Mouse (Mus musculus): Measurements from ENCODE around the gene Coro2b. TPM values are rescaled to one million over a fixed set of nuclear protein-coding genes. Genes with fewer than 3 reads are reported as not detected.

The Coro2b gene
- polyA plus RNA-seq, 1 experiment from 2014 or later, result 24.6 TPM

DNA sequence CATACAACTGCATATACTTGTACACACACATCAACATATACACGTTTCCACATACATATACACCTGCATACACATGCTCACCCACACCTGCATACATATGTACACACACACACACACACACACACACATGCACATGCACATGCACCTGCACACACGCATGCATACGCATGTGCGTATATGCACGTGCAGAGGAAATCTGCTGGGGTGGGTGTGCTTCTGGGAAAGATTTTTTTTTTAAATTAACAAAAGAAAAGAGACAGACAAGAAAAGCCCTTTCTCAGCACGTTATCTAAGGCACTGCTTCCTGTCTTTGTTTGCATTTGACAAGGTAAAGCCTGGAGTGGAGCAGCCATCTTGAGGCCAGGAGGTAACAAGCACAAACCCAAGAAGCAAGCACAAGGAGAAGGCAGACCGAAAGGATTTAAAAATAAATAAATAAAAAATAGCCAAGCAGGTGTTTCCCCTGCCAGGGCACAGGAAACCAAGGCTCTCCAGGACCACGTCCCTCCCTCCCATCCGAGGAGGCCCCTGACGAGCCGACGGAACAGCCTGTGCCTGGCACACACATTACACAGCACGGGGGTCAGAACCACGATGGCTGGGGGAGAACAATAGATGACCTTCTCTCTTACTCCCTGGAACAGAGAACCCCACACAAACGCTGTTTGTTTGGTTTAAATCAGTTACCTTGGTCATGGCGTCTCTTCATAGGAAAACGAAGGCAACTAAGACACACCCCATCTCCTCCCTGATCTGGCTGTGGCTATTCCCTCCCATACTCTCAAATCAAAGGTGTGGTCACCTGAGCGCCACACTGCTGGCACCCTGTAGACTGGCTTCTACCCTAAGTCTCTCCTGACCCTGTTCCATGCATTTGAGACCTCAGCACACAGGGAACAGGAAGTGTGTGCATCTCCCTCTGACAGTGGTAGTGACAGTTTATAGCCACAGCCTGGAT, 39.4 kb downstream of the Coro2b start:
- no peaks in the 10 kb centered on the region for H3K9me3 ChIP-seq (ENCODE audit: control insufficient read depth, low read length)
- H3K4me2 ChIP-seq (ENCODE audit: low read depth, low read length), result peak overlapping the region; percentile 28
- 32% methylated on average over 18 of the region's 18 CpGs for WGBS
- peak overlapping the region; percentile 6; the same call in 1 of the 2 replicates for H3K9ac ChIP-seq (ENCODE audit: low read length)
- peak; percentile 77 for ATAC-seq (ENCODE audit: low read depth)
- peak overlapping the region; percentile 8; the same call in 1 of the 2 replicates for H3K4me3 ChIP-seq (ENCODE audit: low read length)
- peak overlapping the region; percentile 89 for H3K27ac ChIP-seq (ENCODE audit: low read length)
- H3K4me1 ChIP-seq (replicated peaks; ENCODE audit: control insufficient read depth, insufficient read depth, low read length), result peaks cover 29% of the 10 kb centered on the region
- no peaks in the 10 kb centered on the region for H3K27me3 ChIP-seq (ENCODE audit: control insufficient read depth, insufficient read depth, low read depth, low read length)
- no peaks in the 10 kb centered on the region for H3K36me3 ChIP-seq (ENCODE audit: control insufficient read depth, insufficient read depth, low read length)

- Histone ChIP-seq H3K4me3 (ENCODE audit: low read length) (no peak overlapping the region), H3K4me1 (replicated peaks; ENCODE audit: control insufficient read depth, insufficient read depth, low read length) (peaks cover 25% of the 10 kb centered on the region), H3K4me2 (ENCODE audit: low read depth, low read length) (no peak overlapping the region), H3K9me3 (ENCODE audit: control insufficient read depth, low read length) (no peaks in the 10 kb centered on the region), H3K9ac (ENCODE audit: low read length) (no peak overlapping the region), H3K27me3 (ENCODE audit: control insufficient read depth, insufficient read depth, low read depth, low read length) (no peaks in the 10 kb centered on the region), H3K27ac (ENCODE audit: low read length) (no peak overlapping the region), H3K36me3 (ENCODE audit: control insufficient read depth, insufficient read depth, low read length) (no peaks in the 10 kb centered on the region; the same call in 1 of the 2 replicates)
- ATAC-seq (ENCODE audit: low read depth), result no peak
- WGBS, result 57% methylated on average over 6 of the region's 6 CpGs
Observed at GRCm38 (mm10) chr9:62492306-62492990, 44.4 kb downstream of the Coro2b start.

DNA sequence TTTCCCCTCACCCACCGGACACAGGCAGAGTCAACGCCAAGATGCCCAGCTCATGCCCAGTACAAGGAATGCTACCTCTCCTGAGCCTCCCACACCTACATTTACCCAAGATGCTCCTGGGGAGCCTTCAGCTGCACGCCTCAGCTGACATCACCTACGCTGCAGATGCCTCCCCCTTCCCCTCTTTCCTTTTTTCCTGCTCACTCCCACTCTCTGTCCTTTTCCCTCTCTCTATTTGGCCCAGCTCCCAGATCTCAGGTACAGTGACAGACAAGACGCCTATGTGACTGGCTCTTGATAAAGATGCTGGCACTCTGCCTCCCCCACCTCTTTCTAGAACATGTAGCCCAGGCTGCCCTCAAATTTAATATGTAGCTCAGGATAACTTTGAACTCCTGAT, 45.2 kb downstream of the Coro2b start:
- peaks cover 19% of the 10 kb centered on the region; the same call in 1 of the 2 replicates for H3K4me1 ChIP-seq (replicated peaks; ENCODE audit: control insufficient read depth, insufficient read depth, low read length)
- H3K27me3 ChIP-seq (ENCODE audit: control insufficient read depth, insufficient read depth, low read depth, low read length), result no peaks in the 10 kb centered on the region
- no peak overlapping the region for H3K4me2 ChIP-seq (ENCODE audit: low read depth, low read length)
- peaks cover 2% of the 10 kb centered on the region; the same call in 1 of the 2 replicates for H3K36me3 ChIP-seq (ENCODE audit: control insufficient read depth, insufficient read depth, low read length)
- no peak overlapping the region for H3K9ac ChIP-seq (ENCODE audit: low read length)
- 57% methylated on average over 5 of the region's 5 CpGs for WGBS
- ATAC-seq (ENCODE audit: low read depth), result no peak
- H3K9me3 ChIP-seq (ENCODE audit: control insufficient read depth, low read length), result no peaks in the 10 kb centered on the region
- H3K4me3 ChIP-seq (ENCODE audit: low read length), result no peak overlapping the region
- H3K27ac ChIP-seq (ENCODE audit: low read length), result no peak overlapping the region

DNA sequence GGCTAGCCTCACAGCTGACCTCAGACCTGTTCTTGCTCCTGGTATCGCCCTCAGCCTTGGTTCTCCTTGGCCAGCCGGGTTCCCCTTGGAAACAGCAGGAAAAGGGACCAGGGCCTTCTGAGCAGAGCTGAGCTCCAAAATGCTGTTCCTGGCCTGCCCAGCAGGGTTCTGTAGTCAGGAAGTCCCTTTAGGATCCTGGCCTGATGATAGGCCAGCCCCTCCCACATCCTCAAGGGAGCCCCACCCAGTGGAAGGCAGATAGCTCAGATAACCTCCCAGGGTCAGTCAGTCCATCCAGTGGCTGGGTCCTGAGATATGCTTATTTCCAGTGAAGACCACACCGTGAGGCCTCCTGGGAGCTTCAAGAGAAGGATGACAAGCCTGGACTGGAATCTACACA, 45.7 kb downstream of the Coro2b start:
- Histone ChIP-seq H3K4me1 (replicated peaks; ENCODE audit: control insufficient read depth, insufficient read depth, low read length) (peaks cover 15% of the 10 kb centered on the region; the same call in 1 of the 2 replicates), H3K4me2 (ENCODE audit: low read depth, low read length) (no peak overlapping the region), H3K9ac (ENCODE audit: low read length) (no peak overlapping the region), H3K27me3 (ENCODE audit: control insufficient read depth, insufficient read depth, low read depth, low read length) (no peaks in the 10 kb centered on the region), H3K36me3 (ENCODE audit: control insufficient read depth, insufficient read depth, low read length) (peaks cover 2% of the 10 kb centered on the region; the same call in 1 of the 2 replicates), H3K9me3 (ENCODE audit: control insufficient read depth, low read length) (no peaks in the 10 kb centered on the region), H3K4me3 (ENCODE audit: low read length) (no peak overlapping the region), H3K27ac (ENCODE audit: low read length) (no peak overlapping the region)
- WGBS, result 65% methylated on average over 3 of the region's 3 CpGs
- no peak; the same call in 1 of the 2 replicates for ATAC-seq (ENCODE audit: low read depth)

DNA sequence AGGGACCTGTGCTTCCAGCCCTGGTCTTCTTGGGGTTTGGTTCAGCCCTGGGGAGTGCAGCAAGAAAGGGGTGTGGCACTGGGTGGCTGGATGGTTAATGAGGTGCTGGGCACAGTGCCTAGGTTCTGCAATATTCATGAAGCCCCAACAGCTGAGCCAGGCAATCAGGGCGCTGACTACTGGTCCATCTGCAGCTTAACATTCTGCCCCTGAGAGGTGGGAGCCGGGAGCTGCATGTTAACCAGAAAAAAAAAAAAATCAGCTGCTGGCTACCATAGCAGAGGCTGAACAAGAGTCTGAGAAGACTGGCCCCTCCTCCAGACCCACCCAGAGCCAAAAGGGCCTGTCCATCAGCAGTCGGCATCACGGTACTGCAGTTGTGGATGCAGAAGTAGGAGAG, 52.7 kb downstream of the Coro2b start:
- H3K36me3 ChIP-seq (ENCODE audit: control insufficient read depth, insufficient read depth, low read length), result peaks cover 2% of the 10 kb centered on the region; the same call in 1 of the 2 replicates
- no peak overlapping the region for H3K9ac ChIP-seq (ENCODE audit: low read length)
- ATAC-seq (ENCODE audit: low read depth), result no peak
- H3K9me3 ChIP-seq (ENCODE audit: control insufficient read depth, low read length), result no peaks in the 10 kb centered on the region
- no peaks in the 10 kb centered on the region for H3K27me3 ChIP-seq (ENCODE audit: control insufficient read depth, insufficient read depth, low read depth, low read length)
- H3K4me1 ChIP-seq (replicated peaks; ENCODE audit: control insufficient read depth, insufficient read depth, low read length), result peaks cover 3% of the 10 kb centered on the region; the same call in 1 of the 2 replicates
- 45% methylated on average over 4 of the region's 4 CpGs for WGBS
- no peak overlapping the region for H3K4me3 ChIP-seq (ENCODE audit: low read length)
- no peak overlapping the region for H3K27ac ChIP-seq (ENCODE audit: low read length)
- no peak overlapping the region for H3K4me2 ChIP-seq (ENCODE audit: low read depth, low read length)

DNA sequence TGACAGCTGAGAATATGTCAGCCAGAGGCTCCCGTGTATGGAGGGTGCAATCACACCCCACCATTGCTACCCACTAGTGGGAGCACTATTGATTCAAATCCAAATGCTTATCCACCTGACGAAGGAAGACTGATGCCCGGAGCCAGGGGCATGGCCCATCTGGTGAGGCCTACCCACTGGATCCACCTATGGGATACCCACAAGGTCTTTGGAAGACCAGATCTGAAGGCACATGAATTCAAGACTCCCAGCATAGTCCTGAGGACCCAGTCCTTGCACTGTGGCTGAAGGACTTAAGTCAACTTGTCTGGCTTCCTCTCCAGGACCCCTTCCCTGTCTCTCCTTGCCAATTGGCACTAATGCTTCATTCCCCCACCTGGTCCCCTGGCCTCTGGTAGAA, 54.1 kb downstream of the Coro2b start:
- no peak overlapping the region for H3K4me2 ChIP-seq (ENCODE audit: low read depth, low read length)
- WGBS, result 83% methylated on average over 3 of the region's 3 CpGs
- no peaks in the 10 kb centered on the region for H3K27me3 ChIP-seq (ENCODE audit: control insufficient read depth, insufficient read depth, low read depth, low read length)

GRCm38 (mm10) chr9:62480898-62481642, 55.8 kb downstream of the Coro2b start:
- H3K36me3 ChIP-seq (ENCODE audit: control insufficient read depth, insufficient read depth, low read length), result no peaks in the 10 kb centered on the region
- no peak overlapping the region for H3K4me2 ChIP-seq (ENCODE audit: low read depth, low read length)
- no peak overlapping the region for H3K27ac ChIP-seq (ENCODE audit: low read length)
- ATAC-seq (ENCODE audit: low read depth), result no peak
- H3K27me3 ChIP-seq (ENCODE audit: control insufficient read depth, insufficient read depth, low read depth, low read length), result no peaks in the 10 kb centered on the region
- no peaks in the 10 kb centered on the region for H3K9me3 ChIP-seq (ENCODE audit: control insufficient read depth, low read length)
- H3K4me1 ChIP-seq (replicated peaks; ENCODE audit: control insufficient read depth, insufficient read depth, low read length), result peaks cover 11% of the 10 kb centered on the region
- WGBS, result 64% methylated on average over 6 of the region's 6 CpGs
- H3K4me3 ChIP-seq (ENCODE audit: low read length), result no peak overlapping the region
- H3K9ac ChIP-seq (ENCODE audit: low read length), result no peak overlapping the region

More for the DNA sequence above, 54.1 kb downstream of the Coro2b start:
- no peak overlapping the region for H3K4me3 ChIP-seq (ENCODE audit: low read length)
- no peak overlapping the region for H3K27ac ChIP-seq (ENCODE audit: low read length)
- no peak overlapping the region for H3K9ac ChIP-seq (ENCODE audit: low read length)
- H3K36me3 ChIP-seq (ENCODE audit: control insufficient read depth, insufficient read depth, low read length), result peaks cover 2% of the 10 kb centered on the region; the same call in 1 of the 2 replicates
- H3K4me1 ChIP-seq (replicated peaks; ENCODE audit: control insufficient read depth, insufficient read depth, low read length), result no peaks in the 10 kb centered on the region; the same call in 1 of the 2 replicates
- no peaks in the 10 kb centered on the region for H3K9me3 ChIP-seq (ENCODE audit: control insufficient read depth, low read length)
- ATAC-seq (ENCODE audit: low read depth), result no peak

DNA sequence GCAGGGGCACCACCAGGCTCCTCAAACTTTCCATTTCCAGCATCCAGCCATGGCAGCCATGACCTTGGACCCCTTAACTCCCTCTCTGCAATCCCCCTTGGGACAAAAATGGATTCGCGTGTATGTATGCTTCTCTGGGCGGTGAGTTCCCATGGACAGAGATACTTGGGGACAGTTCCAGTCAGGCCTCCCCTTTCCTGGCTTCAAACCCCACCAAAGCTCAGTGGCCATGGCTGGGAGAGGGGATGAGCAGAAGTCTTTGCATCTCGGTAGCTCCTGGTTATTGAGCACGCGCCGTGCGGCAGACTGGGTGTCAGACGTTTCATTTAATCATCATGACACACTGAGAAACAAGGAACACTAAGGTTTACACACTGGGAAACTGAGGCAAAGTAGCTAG, 56.7 kb downstream of the Coro2b start:
- H3K4me3 ChIP-seq (ENCODE audit: low read length), result no peak overlapping the region
- H3K27me3 ChIP-seq (ENCODE audit: control insufficient read depth, insufficient read depth, low read depth, low read length), result no peaks in the 10 kb centered on the region
- WGBS, result 86% methylated on average over 9 of the region's 9 CpGs
- no peak overlapping the region for H3K9ac ChIP-seq (ENCODE audit: low read length)
- H3K9me3 ChIP-seq (ENCODE audit: control insufficient read depth, low read length), result no peaks in the 10 kb centered on the region
- no peak overlapping the region for H3K27ac ChIP-seq (ENCODE audit: low read length)
- H3K4me1 ChIP-seq (replicated peaks; ENCODE audit: control insufficient read depth, insufficient read depth, low read length), result peaks cover 11% of the 10 kb centered on the region
- no peaks in the 10 kb centered on the region for H3K36me3 ChIP-seq (ENCODE audit: control insufficient read depth, insufficient read depth, low read length)
- no peak for ATAC-seq (ENCODE audit: low read depth)
- H3K4me2 ChIP-seq (ENCODE audit: low read depth, low read length), result no peak overlapping the region

All from lung, embryonic 16.5 days (tissue).